Mouse (Mus musculus): Measurements from ENCODE around the gene Tfrc. TPM values are rescaled to one million over a fixed set of nuclear protein-coding genes. Genes with fewer than 3 reads are reported as not detected.

The Tfrc gene
- polyA plus RNA-seq, 1 experiment from 2014 or later = 55.9 TPM

DNA sequence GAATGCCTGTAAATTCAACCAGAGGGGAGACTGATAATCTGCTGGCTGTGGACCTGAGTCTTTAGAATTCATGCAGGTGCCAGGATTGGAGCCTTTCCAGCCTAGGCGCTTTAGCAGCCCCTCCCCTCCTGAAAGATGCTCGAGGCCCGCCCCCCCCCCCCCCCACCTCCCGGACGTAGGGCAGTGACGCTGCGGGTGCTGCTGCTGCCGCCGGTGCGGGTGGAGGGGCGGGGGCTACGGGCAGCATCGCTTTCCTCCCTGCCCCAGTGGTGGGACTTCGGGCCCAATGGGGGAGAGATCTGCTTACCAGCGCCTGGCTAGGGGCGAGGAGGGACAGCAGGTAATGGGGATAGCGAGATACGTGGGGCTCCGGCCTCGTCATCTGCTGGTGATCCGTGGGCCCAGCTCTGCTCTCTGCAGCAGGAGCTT lies 50.0 kb downstream of the Tfrc start:
- H3K36me3 ChIP-seq = peaks cover 14% of the 10 kb centered on the region
- H3K27ac ChIP-seq = peak overlapping the region; percentile 71
- H3K4me1 ChIP-seq = peaks cover 54% of the 10 kb centered on the region
- H3K4me3 ChIP-seq = peak overlapping the region; percentile 52
- no peaks in the 10 kb centered on the region for H3K27me3 ChIP-seq (ENCODE audit: low read depth, poor library complexity, severe bottlenecking)
- DNase-seq (ENCODE audit: low spot score) = no peak
- no peaks in the 10 kb centered on the region for H3K9me3 ChIP-seq (replicated peaks)
- WGBS = 2% methylated on average over 18 of the region's 21 CpGs

DNA sequence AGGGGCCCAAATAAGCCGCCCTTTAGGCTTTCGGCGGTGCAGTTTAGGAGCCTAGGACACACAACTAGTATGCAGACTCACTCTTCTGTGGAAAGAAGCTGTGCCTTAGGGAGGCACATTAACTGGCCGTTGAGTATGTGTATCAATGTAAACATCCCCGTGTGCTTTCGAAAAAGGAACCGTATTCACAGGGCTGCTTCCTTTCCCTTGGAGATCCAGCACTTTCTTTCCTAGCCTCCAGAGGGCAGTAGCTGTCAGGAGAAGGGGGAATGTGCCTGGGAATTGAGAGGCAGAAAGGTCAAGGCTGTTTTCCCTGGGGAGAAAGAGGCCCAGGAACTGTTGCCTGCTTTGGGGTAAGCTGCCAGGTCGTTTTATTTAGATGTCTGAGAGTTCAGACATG lies 50.7 kb downstream of the Tfrc start:
- H3K9me3 ChIP-seq (replicated peaks) = no peaks in the 10 kb centered on the region
- peak overlapping the region; percentile 71; the same call in 1 of the 2 replicates for H3K27ac ChIP-seq
- peaks cover 16% of the 10 kb centered on the region for H3K36me3 ChIP-seq
- peaks cover 48% of the 10 kb centered on the region for H3K4me1 ChIP-seq
- peak; percentile 61 for DNase-seq (ENCODE audit: low spot score)
- WGBS = 11% methylated on average over 8 of the region's 8 CpGs
- H3K27me3 ChIP-seq (ENCODE audit: low read depth, poor library complexity, severe bottlenecking) = no peaks in the 10 kb centered on the region
- peak overlapping the region; percentile 52 for H3K4me3 ChIP-seq

DNA sequence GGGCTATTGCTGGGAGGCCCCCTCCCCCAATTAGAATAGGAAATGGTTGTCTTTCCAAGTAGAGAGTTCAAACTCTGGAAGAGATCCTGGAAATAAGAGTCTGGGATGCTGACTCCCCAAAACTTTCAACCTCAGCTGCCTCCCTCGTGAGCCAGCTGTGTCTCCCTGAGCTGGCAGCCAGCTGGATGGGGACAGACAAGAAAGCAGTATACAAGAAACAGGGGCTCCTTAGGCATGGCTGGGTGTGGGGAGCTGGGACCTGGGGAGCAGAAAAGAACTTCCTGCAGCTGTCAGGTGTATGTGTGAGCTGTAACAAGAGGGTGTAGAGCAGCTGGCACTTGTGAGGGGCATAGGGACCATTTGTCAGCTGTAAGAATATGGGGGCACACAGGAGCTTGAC lies 51.4 kb downstream of the Tfrc start:
- Histone ChIP-seq H3K4me3 (no peak overlapping the region), H3K4me1 (peaks cover 48% of the 10 kb centered on the region), H3K9me3 (replicated peaks) (no peaks in the 10 kb centered on the region), H3K27me3 (ENCODE audit: low read depth, poor library complexity, severe bottlenecking) (no peaks in the 10 kb centered on the region), H3K27ac (no peak overlapping the region), H3K36me3 (peaks cover 13% of the 10 kb centered on the region)
- 53% methylated on average over 1 of the region's 1 CpGs for WGBS
- DNase-seq (ENCODE audit: low spot score) = no peak

DNA sequence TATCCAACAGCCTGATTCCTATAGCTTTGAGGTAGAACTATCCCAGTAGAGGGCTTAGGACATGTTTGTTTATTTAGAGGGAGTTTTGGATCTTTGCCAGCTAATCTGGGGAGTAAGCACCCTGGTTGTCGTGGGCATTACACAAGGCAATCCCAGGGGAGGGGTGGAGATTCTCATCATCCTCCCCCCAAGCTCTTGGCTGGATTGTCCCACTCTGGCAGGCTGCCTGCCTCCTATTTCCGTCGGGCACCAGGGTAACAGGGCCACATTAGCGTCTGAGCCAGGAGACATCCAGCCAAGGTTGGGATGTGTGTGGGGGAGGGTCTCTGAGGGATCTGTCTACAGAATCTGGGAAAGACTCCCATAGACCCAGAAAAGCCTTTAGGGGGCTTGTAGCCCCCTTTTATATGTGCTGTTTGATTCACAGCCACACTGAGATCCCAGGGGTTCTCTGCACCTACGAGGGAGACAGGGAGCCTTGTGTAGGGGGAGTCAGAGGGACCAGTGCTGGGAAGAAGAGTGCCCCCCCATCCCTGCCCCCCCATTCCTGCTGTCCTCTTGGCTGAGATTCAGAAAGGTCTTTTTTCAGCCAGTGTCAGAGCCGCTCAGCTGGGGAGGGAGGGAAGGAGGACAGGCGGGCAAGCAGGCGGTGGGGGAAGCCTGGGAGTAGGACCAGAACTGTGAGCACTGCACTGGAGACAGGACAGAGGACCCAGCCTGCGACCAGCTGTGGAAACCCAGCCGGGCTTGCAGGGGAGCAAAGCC lies 52.0 kb downstream of the Tfrc start:
- H3K27me3 ChIP-seq (ENCODE audit: low read depth, poor library complexity, severe bottlenecking) = no peaks in the 10 kb centered on the region
- peak overlapping the region; percentile 79 for H3K27ac ChIP-seq
- H3K4me1 ChIP-seq = peaks cover 49% of the 10 kb centered on the region
- 45% methylated on average over 10 of the region's 10 CpGs for WGBS
- H3K36me3 ChIP-seq = peaks cover 14% of the 10 kb centered on the region
- H3K9me3 ChIP-seq (replicated peaks) = no peaks in the 10 kb centered on the region
- DNase-seq (ENCODE audit: low spot score) = no peak
- H3K4me3 ChIP-seq = no peak overlapping the region

DNA sequence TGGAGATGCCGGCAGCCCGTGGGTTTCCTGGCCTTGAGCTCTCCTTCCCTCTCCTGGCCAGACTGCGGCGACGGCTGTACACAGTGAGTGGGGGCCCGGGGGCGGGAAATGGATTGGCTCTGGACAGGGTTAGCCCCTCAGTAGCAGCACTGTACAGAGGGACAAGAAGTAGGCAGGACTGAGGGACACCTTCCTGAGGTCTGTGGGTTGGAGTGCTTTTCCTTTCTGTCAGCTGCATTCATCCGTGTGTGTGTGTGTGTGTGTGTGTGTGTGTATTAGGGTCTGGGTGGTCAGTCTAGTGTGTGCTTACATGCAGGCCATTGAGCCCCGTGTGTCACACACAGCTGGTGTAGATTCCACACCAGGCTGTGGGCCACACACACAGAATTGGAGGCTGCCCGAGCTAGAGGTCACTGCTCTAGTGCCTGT lies 52.8 kb downstream of the Tfrc start:
- peak overlapping the region; percentile 79 for H3K27ac ChIP-seq

DNA sequence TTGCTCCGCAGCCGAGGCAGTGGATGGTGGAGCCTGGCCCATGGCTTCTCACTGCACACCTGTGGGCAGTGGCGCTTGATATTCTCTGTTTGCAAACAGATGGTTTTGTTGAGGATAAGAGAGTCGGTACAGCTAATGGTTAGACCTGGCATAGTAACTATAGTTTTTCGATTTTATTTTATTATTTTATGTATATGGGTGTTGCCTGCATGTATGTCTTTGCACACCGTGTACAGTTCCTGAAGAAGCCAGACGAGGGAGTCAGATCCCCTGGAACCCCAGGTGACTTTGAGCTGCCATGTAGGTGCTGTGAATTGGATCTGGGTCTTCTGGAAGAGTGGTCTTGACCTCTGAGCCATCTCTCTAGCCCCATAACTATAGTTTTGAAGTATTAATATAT lies 53.7 kb downstream of the Tfrc start:
- H3K4me3 ChIP-seq = no peak overlapping the region
- peak overlapping the region; percentile 79; the same call in 1 of the 2 replicates for H3K27ac ChIP-seq
- peaks cover 61% of the 10 kb centered on the region for H3K4me1 ChIP-seq
- no peaks in the 10 kb centered on the region for H3K9me3 ChIP-seq (replicated peaks)
- H3K36me3 ChIP-seq = peaks cover 21% of the 10 kb centered on the region
- H3K27me3 ChIP-seq (ENCODE audit: low read depth, poor library complexity, severe bottlenecking) = no peaks in the 10 kb centered on the region
- 88% methylated on average over 7 of the region's 7 CpGs for WGBS
- no peak for DNase-seq (ENCODE audit: low spot score)

More for the DNA sequence above, 52.8 kb downstream of the Tfrc start:
- no peak for DNase-seq (ENCODE audit: low spot score)
- 75% methylated on average over 10 of the region's 10 CpGs for WGBS
- no peaks in the 10 kb centered on the region for H3K27me3 ChIP-seq (ENCODE audit: low read depth, poor library complexity, severe bottlenecking)
- H3K36me3 ChIP-seq = peaks cover 21% of the 10 kb centered on the region
- H3K4me3 ChIP-seq = no peak overlapping the region
- peaks cover 56% of the 10 kb centered on the region for H3K4me1 ChIP-seq
- no peaks in the 10 kb centered on the region for H3K9me3 ChIP-seq (replicated peaks)

DNA sequence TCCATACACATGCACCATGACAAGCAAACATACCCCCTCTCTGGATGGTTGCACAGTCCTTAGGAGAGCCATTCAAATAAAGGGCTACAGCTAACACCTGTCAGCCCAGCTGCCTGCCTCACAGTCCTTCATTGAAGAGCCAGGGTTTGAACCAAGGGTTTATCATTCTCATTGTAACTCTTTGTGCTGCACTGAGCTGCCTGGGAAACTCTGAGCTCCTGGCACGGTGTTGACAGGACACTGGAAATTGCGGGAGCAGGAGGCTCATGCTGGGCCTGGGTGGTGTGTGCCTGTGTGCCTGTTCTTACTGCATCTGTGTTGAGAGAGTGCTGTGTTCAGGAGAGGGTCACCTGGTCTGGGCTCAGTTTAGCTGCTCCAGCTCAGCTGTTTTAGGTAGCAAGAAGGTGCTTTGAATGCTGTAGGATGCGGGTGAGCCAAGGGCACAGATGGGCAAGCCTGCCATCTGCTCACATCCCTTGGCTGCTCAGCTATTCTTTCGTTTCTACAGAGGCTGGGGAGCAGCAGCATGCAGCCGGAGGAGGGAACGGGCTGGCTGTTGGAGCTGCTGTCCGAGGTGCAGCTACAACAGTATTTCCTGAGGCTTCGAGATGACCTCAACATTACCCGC lies 54.6 kb downstream of the Tfrc start:
- Histone ChIP-seq H3K4me3 (no peak overlapping the region), H3K27ac (no peak overlapping the region), H3K9me3 (replicated peaks) (no peaks in the 10 kb centered on the region), H3K36me3 (peaks cover 26% of the 10 kb centered on the region), H3K27me3 (ENCODE audit: low read depth, poor library complexity, severe bottlenecking) (no peaks in the 10 kb centered on the region), H3K4me1 (peaks cover 56% of the 10 kb centered on the region)
- WGBS = 87% methylated on average over 9 of the region's 9 CpGs
- DNase-seq (ENCODE audit: low spot score) = no peak

DNA sequence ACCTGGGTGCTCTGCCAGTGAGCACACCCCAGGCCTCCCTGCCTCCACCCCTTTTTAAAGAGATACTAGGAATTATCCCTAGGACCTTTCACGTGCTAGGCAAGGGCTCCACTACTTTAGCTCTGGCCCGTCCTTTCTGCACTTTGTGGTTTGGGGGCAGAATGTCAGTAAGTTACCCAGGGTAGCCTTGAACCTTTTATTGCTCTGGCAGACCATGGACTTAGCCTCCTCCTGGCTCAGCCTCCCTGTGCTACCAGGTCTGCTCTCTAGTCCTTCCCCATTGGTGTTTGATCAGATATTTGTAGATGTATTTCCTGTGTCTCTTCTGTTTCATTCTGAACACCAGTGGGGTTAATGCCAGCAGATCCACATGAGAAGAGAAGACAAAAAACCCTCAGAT lies 55.5 kb downstream of the Tfrc start:
- 76% methylated on average over 2 of the region's 2 CpGs for WGBS
- H3K27ac ChIP-seq = no peak overlapping the region
- DNase-seq (ENCODE audit: low spot score) = no peak
- H3K36me3 ChIP-seq = peaks cover 30% of the 10 kb centered on the region
- H3K4me1 ChIP-seq = peaks cover 48% of the 10 kb centered on the region
- H3K27me3 ChIP-seq (ENCODE audit: low read depth, poor library complexity, severe bottlenecking) = no peaks in the 10 kb centered on the region
- H3K4me3 ChIP-seq = no peak overlapping the region
- H3K9me3 ChIP-seq (replicated peaks) = no peaks in the 10 kb centered on the region

DNA sequence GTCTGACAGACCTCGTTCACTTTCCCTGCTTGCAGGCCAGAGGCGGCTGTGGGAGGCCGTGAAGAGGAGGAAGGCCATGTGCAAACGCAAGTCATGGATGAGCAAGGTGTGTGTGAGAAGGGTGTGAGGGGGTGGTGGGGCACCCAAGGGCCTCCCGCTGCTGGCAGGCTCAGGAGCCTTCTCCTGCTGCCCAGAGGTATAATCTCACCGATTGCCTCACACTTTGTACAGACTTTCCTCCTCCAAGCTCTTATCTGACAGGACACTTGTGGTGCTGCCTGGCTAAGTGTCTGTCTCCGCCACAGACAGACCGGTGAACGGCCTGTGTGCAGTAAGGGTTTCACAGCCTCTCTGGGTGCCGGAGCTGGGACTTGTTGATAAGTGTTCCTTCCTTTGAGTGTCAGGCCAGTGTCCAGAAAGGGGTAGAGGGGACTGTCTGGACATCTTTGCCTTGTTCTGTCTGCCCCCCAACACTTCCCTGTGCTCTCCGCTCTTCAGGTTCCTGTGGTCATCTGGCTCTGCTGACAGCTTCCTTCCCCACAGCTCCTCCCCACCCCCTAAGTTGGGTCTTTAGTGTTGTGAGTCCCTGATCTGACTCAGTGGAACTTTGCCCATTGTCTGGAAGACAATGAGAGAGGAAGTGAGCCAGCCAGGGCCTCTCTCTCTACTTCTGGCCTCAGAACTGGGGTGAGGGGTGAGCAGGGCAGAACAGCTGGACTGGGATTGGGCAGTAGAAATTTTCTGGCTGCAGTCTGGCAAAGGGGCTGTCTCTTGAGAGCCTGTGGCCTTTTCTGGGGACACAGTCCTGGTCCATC lies 57.3 kb downstream of the Tfrc start:
- Histone ChIP-seq H3K9me3 (replicated peaks) (no peaks in the 10 kb centered on the region), H3K36me3 (peaks cover 48% of the 10 kb centered on the region), H3K27ac (peak overlapping the region; percentile 53), H3K4me1 (peaks cover 29% of the 10 kb centered on the region), H3K27me3 (ENCODE audit: low read depth, poor library complexity, severe bottlenecking) (no peaks in the 10 kb centered on the region), H3K4me3 (no peak overlapping the region)
- WGBS = 71% methylated on average over 11 of the region's 11 CpGs
- no peak for DNase-seq (ENCODE audit: low spot score)

DNA sequence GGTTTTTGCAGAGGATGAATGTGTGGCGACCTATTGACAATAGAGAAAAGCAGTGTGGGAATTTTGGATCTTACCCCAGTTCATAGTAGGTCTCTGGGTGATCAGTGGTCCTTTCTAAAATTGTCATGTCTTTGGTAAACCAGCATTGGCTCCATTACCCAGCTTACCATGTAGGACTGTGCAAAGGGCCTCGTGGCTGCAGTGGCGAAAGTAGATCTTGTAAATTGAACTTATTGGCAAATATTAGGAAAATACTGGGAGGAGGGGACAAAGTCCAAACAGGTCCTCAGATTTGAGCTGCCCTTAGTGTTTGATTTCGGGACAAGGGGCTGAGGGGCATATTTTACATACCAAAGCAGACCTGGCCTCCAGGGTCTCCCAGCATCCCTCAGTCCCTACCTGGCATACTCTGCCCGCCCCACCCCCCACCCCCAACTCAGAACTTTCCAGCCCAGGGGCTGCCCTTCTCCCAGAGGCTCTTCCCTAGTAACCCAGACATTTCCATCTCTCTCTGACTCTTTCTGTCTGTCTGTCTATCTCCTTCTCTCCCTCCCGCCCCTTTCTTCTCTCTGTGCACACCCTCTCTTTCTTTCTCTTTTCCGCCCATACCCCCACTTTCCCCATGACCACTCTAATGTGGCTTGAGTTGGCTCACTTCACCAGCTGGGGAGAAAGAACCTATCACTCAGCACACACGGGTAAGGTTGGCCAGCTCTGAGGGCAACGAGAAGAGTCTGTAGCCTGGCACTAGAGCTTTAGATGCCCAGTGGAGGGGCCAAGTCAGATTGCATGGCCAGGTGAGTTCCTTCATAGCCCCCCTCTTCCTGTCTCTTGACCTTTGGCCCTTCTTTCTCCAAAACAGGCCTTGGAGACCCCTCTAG lies 58.2 kb downstream of the Tfrc start:
- Histone ChIP-seq H3K36me3 (peaks cover 56% of the 10 kb centered on the region), H3K4me3 (no peak overlapping the region), H3K27ac (peak overlapping the region; percentile 53), H3K9me3 (replicated peaks) (no peaks in the 10 kb centered on the region), H3K4me1 (peaks cover 21% of the 10 kb centered on the region), H3K27me3 (ENCODE audit: low read depth, poor library complexity, severe bottlenecking) (no peaks in the 10 kb centered on the region)
- WGBS = 78% methylated on average over 9 of the region's 9 CpGs
- no peak for DNase-seq (ENCODE audit: low spot score)

DNA sequence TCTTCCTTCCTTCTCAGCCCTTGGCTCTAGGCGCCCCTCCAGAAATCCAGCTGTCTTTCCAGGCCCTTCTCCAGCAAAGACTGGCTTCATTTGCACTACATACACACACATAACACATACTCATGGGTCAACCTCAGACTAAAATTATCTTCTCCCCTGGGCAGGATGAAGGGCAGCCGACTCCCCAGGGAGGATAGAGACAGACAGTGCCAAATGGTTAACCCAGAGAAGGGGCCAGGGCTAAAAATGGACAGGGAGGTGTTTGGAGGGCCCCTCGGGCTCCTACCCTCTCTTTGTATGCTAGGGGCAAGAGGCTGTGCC lies 58.8 kb downstream of the Tfrc start:
- H3K4me3 ChIP-seq = no peak overlapping the region
- H3K4me1 ChIP-seq = peaks cover 18% of the 10 kb centered on the region
- H3K27me3 ChIP-seq (ENCODE audit: low read depth, poor library complexity, severe bottlenecking) = no peaks in the 10 kb centered on the region
- DNase-seq (ENCODE audit: low spot score) = no peak
- peaks cover 62% of the 10 kb centered on the region for H3K36me3 ChIP-seq
- H3K9me3 ChIP-seq (replicated peaks) = no peaks in the 10 kb centered on the region
- H3K27ac ChIP-seq = peak overlapping the region; percentile 53
- 73% methylated on average over 3 of the region's 3 CpGs for WGBS

DNA sequence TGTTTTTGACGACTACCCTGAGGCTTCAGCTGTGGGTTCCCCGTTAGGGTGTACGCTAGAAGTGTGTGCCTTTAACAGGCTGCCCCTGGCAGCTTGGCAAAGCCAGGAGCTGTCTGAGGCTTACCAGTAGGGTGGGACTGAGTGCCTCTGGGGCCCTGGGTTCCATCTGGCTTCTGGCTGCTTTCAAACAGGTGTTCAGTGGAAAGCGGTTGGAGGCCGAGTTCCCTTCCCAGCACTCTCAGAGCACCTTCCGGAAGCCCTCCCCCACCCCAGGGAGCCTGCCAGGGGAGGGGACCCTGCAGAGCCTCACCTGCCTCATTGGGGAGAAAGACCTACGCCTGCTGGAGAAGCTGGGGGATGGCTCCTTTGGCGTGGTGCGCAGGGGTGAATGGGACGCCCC lies 59.3 kb downstream of the Tfrc start:
- Histone ChIP-seq H3K4me3 (no peak overlapping the region), H3K4me1 (peaks cover 21% of the 10 kb centered on the region), H3K27me3 (ENCODE audit: low read depth, poor library complexity, severe bottlenecking) (no peaks in the 10 kb centered on the region), H3K36me3 (peaks cover 68% of the 10 kb centered on the region), H3K27ac (peak overlapping the region; percentile 53), H3K9me3 (replicated peaks) (no peaks in the 10 kb centered on the region)
- DNase-seq (ENCODE audit: low spot score) = no peak
- WGBS = 73% methylated on average over 10 of the region's 10 CpGs
